Comparison of ENCODE assay signal across 12 mouse cellular contexts in genomic region chr11:19965664-19966063, GRCm38 (mm10). TPM values are rescaled to one million over a fixed set of nuclear protein-coding genes. Genes with fewer than 3 reads are reported as not detected.
DNase-seq lines count a peak whose midpoint lies in the region; ATAC-seq and TF ChIP-seq lines count a peak whose summit lies in the region.
"Had no signal": no experiment of that assay in that cellular context is flagged by ENCODE, and none has a peak within 500 bp of the region (broad histone marks: within the 10 kb centered on the region; RNA-seq: fewer than 3 reads in every experiment).

No protein-coding gene starts in this region.

- no peak overlapping the region; the same call in 1 of the 2 replicates for H3K9ac ChIP-seq in heart, embryonic 16.5 days (ENCODE audit: low read length)
- no peak overlapping the region for H3K9ac ChIP-seq in midbrain, embryonic 15.5 days
- H3K9ac ChIP-seq in midbrain, embryonic 13.5 days (replicated peaks), result no peak overlapping the region
- no peak overlapping the region for H3K9ac ChIP-seq in intestine, postnatal 0 days (ENCODE audit: low read depth, low read length)
- H3K9ac ChIP-seq in stomach, postnatal 0 days (ENCODE audit: low read length), result no peak overlapping the region
- H3K9ac ChIP-seq: forebrain, embryonic 12.5 days had no signal

- 77% methylated on average over 4 of the region's 4 CpGs for WGBS in heart, embryonic 16.5 days
- 94% methylated on average over 4 of the region's 4 CpGs for WGBS in midbrain, embryonic 15.5 days
- 84% methylated on average over 4 of the region's 4 CpGs for WGBS in midbrain, embryonic 13.5 days
- WGBS in intestine, postnatal 0 days, result 69% methylated on average over 4 of the region's 4 CpGs
- 71% methylated on average over 4 of the region's 4 CpGs for WGBS in stomach, postnatal 0 days

- no peak for DNase-seq in heart, adult 8-10 months (ENCODE audit: low spot score)
- no peak for DNase-seq in stomach, postnatal 0 days (ENCODE audit: low spot score)
- no peak for DNase-seq in left cerebral cortex, adult 2 months (ENCODE audit: extremely low spot score in 1 of 2, low spot score in 2 of 2)
- no peak for DNase-seq in urinary bladder, adult 18-20 months (ENCODE audit: low spot score in 2 of 2)
- DNase-seq: adrenal gland, postnatal 25 days had no signal

- peaks cover 67% of the 10 kb centered on the region for H3K4me1 ChIP-seq in heart, embryonic 16.5 days (ENCODE audit: control insufficient read depth, insufficient read depth, low read length)
- peaks cover 9% of the 10 kb centered on the region for H3K4me1 ChIP-seq in midbrain, embryonic 15.5 days
- peaks cover 18% of the 10 kb centered on the region; the same call in 1 of the 2 replicates for H3K4me1 ChIP-seq in midbrain, embryonic 13.5 days (replicated peaks)
- peaks cover 18% of the 10 kb centered on the region for H3K4me1 ChIP-seq in intestine, postnatal 0 days (replicated peaks; ENCODE audit: control insufficient read depth, insufficient read depth, low read length)
- H3K4me1 ChIP-seq in stomach, postnatal 0 days (replicated peaks; ENCODE audit: control insufficient read depth, insufficient read depth), result peaks cover 5% of the 10 kb centered on the region

- intact Hi-C loops in left cerebral cortex, adult 2 months (cut with DNase I), result no loop called here

- no peaks in the 10 kb centered on the region for H3K9me3 ChIP-seq in heart, embryonic 16.5 days (replicated peaks; ENCODE audit: control insufficient read depth, low read length)
- H3K9me3 ChIP-seq in midbrain, embryonic 15.5 days, result no peaks in the 10 kb centered on the region
- H3K9me3 ChIP-seq in midbrain, embryonic 13.5 days, result no peaks in the 10 kb centered on the region
- no peaks in the 10 kb centered on the region for H3K9me3 ChIP-seq in intestine, postnatal 0 days (ENCODE audit: control insufficient read depth)
- H3K9me3 ChIP-seq in stomach, postnatal 0 days (ENCODE audit: control insufficient read depth, low read length), result no peaks in the 10 kb centered on the region
- H3K9me3 ChIP-seq: forebrain, embryonic 12.5 days; G1E had no signal

- peak overlapping the region; percentile 41 for H3K27ac ChIP-seq in heart, embryonic 16.5 days (ENCODE audit: low read length)
- 0 out of 2 replicates have a peak overlapping the region, but pooled peaks have one; percentile 9 for H3K27ac ChIP-seq in midbrain, embryonic 15.5 days
- H3K27ac ChIP-seq in midbrain, embryonic 13.5 days, result no peak overlapping the region
- peak overlapping the region; percentile 74 for H3K27ac ChIP-seq in intestine, postnatal 0 days (ENCODE audit: low read depth, low read length)
- H3K27ac ChIP-seq in stomach, postnatal 0 days (replicated peaks), result peak overlapping the region; percentile 67; the same call in 1 of the 2 replicates
- no peak overlapping the region for H3K27ac ChIP-seq in left cerebral cortex, adult 2 months

- no peak overlapping the region for H3K4me3 ChIP-seq in heart, embryonic 16.5 days (ENCODE audit: low read length)
- H3K4me3 ChIP-seq in midbrain, embryonic 15.5 days, result no peak overlapping the region
- no peak overlapping the region for H3K4me3 ChIP-seq in midbrain, embryonic 13.5 days (replicated peaks)
- H3K4me3 ChIP-seq in intestine, postnatal 0 days (ENCODE audit: low read depth, low read length), result no peak overlapping the region
- H3K4me3 ChIP-seq in stomach, postnatal 0 days (ENCODE audit: low read depth, low read length), result no peak overlapping the region
- H3K4me3 ChIP-seq in left cerebral cortex, adult 2 months, result no peak overlapping the region
- H3K4me3 ChIP-seq: forebrain, embryonic 12.5 days; myocyte had no signal

- ATAC-seq in heart, embryonic 16.5 days (replicated peaks; ENCODE audit: extremely low read depth, insufficient read depth, low FRiP score), result no peak
- no peak for ATAC-seq in midbrain, embryonic 15.5 days (replicated peaks)
- ATAC-seq in midbrain, embryonic 13.5 days, result no peak
- ATAC-seq in intestine, postnatal 0 days, result no peak
- no peak for ATAC-seq in stomach, postnatal 0 days (ENCODE audit: low FRiP score, low TSS enrichment)

- no peak for TF ChIP-seq EP300 in stomach, postnatal 0 days (optimal IDR thresholded peaks at IDR 0.05)

- H3K27me3 ChIP-seq in heart, embryonic 16.5 days (ENCODE audit: control insufficient read depth, insufficient read depth, low read length), result no peaks in the 10 kb centered on the region
- no peaks in the 10 kb centered on the region for H3K27me3 ChIP-seq in midbrain, embryonic 15.5 days (replicated peaks)
- no peaks in the 10 kb centered on the region for H3K27me3 ChIP-seq in midbrain, embryonic 13.5 days
- H3K27me3 ChIP-seq in intestine, postnatal 0 days (replicated peaks; ENCODE audit: control insufficient read depth, insufficient read depth, low read length), result no peaks in the 10 kb centered on the region
- no peaks in the 10 kb centered on the region for H3K27me3 ChIP-seq in stomach, postnatal 0 days (ENCODE audit: control insufficient read depth, insufficient read depth, low read length)
- H3K27me3 ChIP-seq: forebrain, embryonic 12.5 days had no signal

- 0 out of 2 replicates have a peak overlapping the region, but pooled peaks have one; percentile 36 for H3K4me2 ChIP-seq in heart, embryonic 16.5 days (ENCODE audit: low read depth, low read length)
- H3K4me2 ChIP-seq in midbrain, embryonic 15.5 days, result no peak overlapping the region
- no peak overlapping the region for H3K4me2 ChIP-seq in midbrain, embryonic 13.5 days (replicated peaks)
- no peak overlapping the region for H3K4me2 ChIP-seq in intestine, postnatal 0 days (replicated peaks; ENCODE audit: low read depth)
- no peak overlapping the region for H3K4me2 ChIP-seq in stomach, postnatal 0 days (replicated peaks; ENCODE audit: low read depth)
- H3K4me2 ChIP-seq: forebrain, embryonic 12.5 days had no signal

- no peak for TF ChIP-seq CTCF in intestine, postnatal 0 days (IDR thresholded peaks at IDR 0.05; ENCODE audit: low read depth)
- TF ChIP-seq CTCF in stomach, postnatal 0 days (IDR thresholded peaks at IDR 0.05; ENCODE audit: low read depth), result no peak
- TF ChIP-seq CTCF in left cerebral cortex, adult 2 months (IDR thresholded peaks at IDR 0.05), result no peak

- no peaks in the 10 kb centered on the region for H3K36me3 ChIP-seq in heart, embryonic 16.5 days (ENCODE audit: control insufficient read depth, insufficient read depth)
- H3K36me3 ChIP-seq in midbrain, embryonic 15.5 days (replicated peaks), result no peaks in the 10 kb centered on the region
- H3K36me3 ChIP-seq in midbrain, embryonic 13.5 days, result no peaks in the 10 kb centered on the region
- H3K36me3 ChIP-seq in intestine, postnatal 0 days (ENCODE audit: control insufficient read depth, insufficient read depth), result no peaks in the 10 kb centered on the region
- H3K36me3 ChIP-seq in stomach, postnatal 0 days (ENCODE audit: control insufficient read depth, insufficient read depth, low read length), result no peaks in the 10 kb centered on the region
- H3K36me3 ChIP-seq: forebrain, embryonic 12.5 days had no signal

RNA-seq across cellular contexts. Expression of gene Spred2, which starts 41.5 kb away (rescaled TPM):
- polyA plus RNA-seq in heart, embryonic 16.5 days (2015; fragmentation: Nextera tagmentation; extraction: Ambion mirVana), result 4.1 and 4.5 TPM in 2 replicates
- 10 to 100 TPM; 17.0 to 20.7 (median 20.0) TPM for total RNA-seq in heart, adult 8-10 months (2022)
- 6.1 and 6.2 TPM in 2 replicates for polyA plus RNA-seq in midbrain, embryonic 15.5 days (2015; fragmentation: Nextera tagmentation; extraction: Ambion mirVana)
- polyA plus RNA-seq in midbrain, embryonic 13.5 days (2015; fragmentation: Nextera tagmentation; extraction: Ambion mirVana), result 4.9 and 5.5 TPM in 2 replicates
- polyA plus RNA-seq in intestine, postnatal 0 days (2015; fragmentation: Nextera tagmentation; extraction: Ambion mirVana), result 5.6 and 5.7 TPM in 2 replicates
- 3.5 and 3.6 TPM in 2 replicates for polyA plus RNA-seq in stomach, postnatal 0 days (2015; fragmentation: Nextera tagmentation; extraction: Ambion mirVana)
- 100 to 1,000 TPM; 102 to 119 TPM for total RNA-seq in left cerebral cortex, adult 2 months (2021)

Comparison
In these comparisons a context has a peak if more than half of its experiments do, and no peak if none do; other contexts are left out.
1. H3K27ac ChIP-seq: peak in heart, embryonic 16.5 days (single experiment), midbrain, embryonic 15.5 days (single experiment), intestine, postnatal 0 days (single experiment) and stomach, postnatal 0 days (single experiment); none in midbrain, embryonic 13.5 days (single experiment) and left cerebral cortex, adult 2 months (single experiment).